Mouse (Mus musculus) cerebellum, adult 2 months (tissue): ENCODE results near the gene Fam135a.

Experiments
- CTCF ChIP-seq: fragments of 200-500 bp; IDR thresholded peaks from 2 replicates; pipeline ENCODE4 v1.5.1; 2011; ENCODE audit warnings: low read depth, mild to moderate bottlenecking, control low read depth, low read length, moderate library complexity, borderline replicate concordance; ENCODE audit not compliant: insufficient read depth
- POLR2A ChIP-seq: fragments of 200-500 bp; IDR thresholded peaks from 2 replicates; pipeline ENCODE4 v1.6.1; 2011; ENCODE audit warnings: low read length, control low read depth, borderline replicate concordance; ENCODE audit not compliant: insufficient read depth

- no peak for TF ChIP-seq CTCF
- TF ChIP-seq POLR2A = no peak
Measured at GRCm38 (mm10) chr1:24090603-24091002, 9.5 kb downstream of the Fam135a start.
